Mouse (Mus musculus) intestine, embryonic 16.5 days (tissue): ENCODE measurements at regions not wholly inside any gene's neighbourhood (a gene's known extent, or its start where the extent isn't known, plus 50 kb on each side); places are given as distances from the start of the nearest gene placed in this dataset.
A peak's percentile ranks its signal among the peaks of the same experiment; 100 is the strongest.

ENCODE experiments used
- ATAC-seq: fragments of 200-750 bp; cut with Nextera tagmentation; 2 replicates; pipeline ENCODE4 v1.8.0; 2017; ENCODE audit warnings: moderate TSS enrichment, moderate library complexity
- H3K27ac ChIP-seq: fragments of 300-500 bp; sonication (generic); 2 replicates; pipeline ENCODE4 v1.5.1; 2014; ENCODE audit warnings: mild to moderate bottlenecking, low read length
- H3K27me3 ChIP-seq: fragments of 300-500 bp; sonication (generic); replicated peaks from 2 replicates; pipeline ENCODE4 v1.6.1; 2014; ENCODE audit warnings: low read length, control low read depth, mixed read lengths; ENCODE audit not compliant: control insufficient read depth, insufficient read depth
- H3K36me3 ChIP-seq: fragments of 300-500 bp; sonication (generic); 2 replicates; pipeline ENCODE4 v1.6.1; 2014; ENCODE audit warnings: low read length, control low read depth; ENCODE audit not compliant: control insufficient read depth, insufficient read depth
- H3K4me1 ChIP-seq: fragments of 300-500 bp; sonication (generic); 2 replicates; pipeline ENCODE4 v1.6.1; 2014; ENCODE audit warnings: low read length, control low read depth, mixed read lengths; ENCODE audit not compliant: control insufficient read depth, insufficient read depth
- H3K4me2 ChIP-seq: fragments of 300-500 bp; sonication (generic); 2 replicates; pipeline ENCODE4 v1.6.1; 2014; ENCODE audit warnings: low read depth, low read length, control low read depth
- H3K4me3 ChIP-seq: fragments of 300-500 bp; sonication (generic); 2 replicates; pipeline ENCODE4 v1.5.1; 2014; ENCODE audit warnings: mild to moderate bottlenecking, low read length
- H3K9ac ChIP-seq: fragments of 300-500 bp; sonication (generic); 2 replicates; pipeline ENCODE4 v1.6.1; 2014; ENCODE audit warnings: low read depth, low read length
- H3K9me3 ChIP-seq: fragments of 300-500 bp; sonication (generic); 2 replicates; pipeline ENCODE4 v1.6.1; 2016; ENCODE audit warnings: low read length, control low read depth; ENCODE audit not compliant: control insufficient read depth
- whole genome bisulfite sequencing: fragments of 180-500 bp; shearing (Covaris S2); extraction: QIAGEN DNeasy Blood & Tissue Kit; methylation state at CpG from one replicate; pipeline ENCODE4 v1.1.7; 2014; 5-methylcytosine and 5-hydroxymethylcytosine counted together

GRCm38 (mm10) chr14:105751762-105752161 lies 144.9 kb downstream of the Spry2 start:
- no peaks in the 10 kb centered on the region for H3K27me3 ChIP-seq
- no peaks in the 10 kb centered on the region for H3K36me3 ChIP-seq
- H3K4me3 ChIP-seq: no peak overlapping the region
- H3K27ac ChIP-seq: no peak overlapping the region
- 89% methylated on average over 7 of the region's 7 CpGs for WGBS
- no peaks in the 10 kb centered on the region for H3K4me1 ChIP-seq
- H3K9me3 ChIP-seq: no peaks in the 10 kb centered on the region
- ATAC-seq: no peak
- H3K4me2 ChIP-seq: no peak overlapping the region
- H3K9ac ChIP-seq: no peak overlapping the region

GRCm38 (mm10) chr14:105744578-105744977 lies 152.0 kb downstream of the Spry2 start:
- H3K9me3 ChIP-seq: no peaks in the 10 kb centered on the region
- H3K9ac ChIP-seq: no peak overlapping the region
- ATAC-seq: no peak
- H3K36me3 ChIP-seq: no peaks in the 10 kb centered on the region
- H3K4me3 ChIP-seq: no peak overlapping the region
- no peak overlapping the region for H3K4me2 ChIP-seq
- peaks cover 2% of the 10 kb centered on the region; the same call in 1 of the 2 replicates for H3K4me1 ChIP-seq
- 62% methylated on average over 2 of the region's 2 CpGs for WGBS
- H3K27me3 ChIP-seq: no peaks in the 10 kb centered on the region
- no peak overlapping the region for H3K27ac ChIP-seq

- ATAC-seq: peak; percentile 71
- H3K27ac ChIP-seq: no peak overlapping the region
Observed at GRCm38 (mm10) chr14:105744125-105744524, 152.5 kb downstream of the Spry2 start.

GRCm38 (mm10) chr14:105740889-105741288 lies 155.7 kb downstream of the Spry2 start:
- H3K4me1 ChIP-seq: peaks cover 5% of the 10 kb centered on the region; the same call in 1 of the 2 replicates
- H3K4me2 ChIP-seq: no peak overlapping the region
- no peaks in the 10 kb centered on the region for H3K36me3 ChIP-seq
- ATAC-seq: peak; percentile 36; the same call in 1 of the 2 replicates
- H3K27ac ChIP-seq: peak overlapping the region; percentile 28; the same call in 1 of the 2 replicates
- H3K4me3 ChIP-seq: no peak overlapping the region
- no peaks in the 10 kb centered on the region for H3K9me3 ChIP-seq
- no peaks in the 10 kb centered on the region for H3K27me3 ChIP-seq
- 60% methylated on average over 11 of the region's 11 CpGs for WGBS
- H3K9ac ChIP-seq: no peak overlapping the region

More at GRCm38 (mm10) chr14:105744125-105744524, 152.5 kb downstream of the Spry2 start:
- no peaks in the 10 kb centered on the region for H3K36me3 ChIP-seq
- WGBS: 54% methylated on average over 3 of the region's 3 CpGs
- no peaks in the 10 kb centered on the region for H3K27me3 ChIP-seq
- no peak overlapping the region for H3K9ac ChIP-seq
- H3K4me3 ChIP-seq: no peak overlapping the region
- peaks cover 2% of the 10 kb centered on the region; the same call in 1 of the 2 replicates for H3K4me1 ChIP-seq
- no peaks in the 10 kb centered on the region for H3K9me3 ChIP-seq
- H3K4me2 ChIP-seq: no peak overlapping the region

GRCm38 (mm10) chr14:105738568-105738967 lies 158.1 kb downstream of the Spry2 start:
- 92% methylated on average over 5 of the region's 5 CpGs for WGBS

GRCm38 (mm10) chr14:105736352-105736751 lies 160.3 kb downstream of the Spry2 start:
- 44% methylated on average over 6 of the region's 6 CpGs for WGBS
- Histone ChIP-seq H3K9ac (no peak overlapping the region), H3K27me3 (no peaks in the 10 kb centered on the region), H3K27ac (peak overlapping the region; percentile 51), H3K9me3 (no peaks in the 10 kb centered on the region), H3K4me1 (peaks cover 14% of the 10 kb centered on the region), H3K36me3 (no peaks in the 10 kb centered on the region), H3K4me2 (no peak overlapping the region), H3K4me3 (no peak overlapping the region)
- no peak for ATAC-seq

More at GRCm38 (mm10) chr14:105738568-105738967, 158.1 kb downstream of the Spry2 start:
- H3K9me3 ChIP-seq: no peaks in the 10 kb centered on the region
- peaks cover 7% of the 10 kb centered on the region for H3K4me1 ChIP-seq
- H3K36me3 ChIP-seq: no peaks in the 10 kb centered on the region
- no peak overlapping the region for H3K4me3 ChIP-seq
- H3K27me3 ChIP-seq: no peaks in the 10 kb centered on the region
- no peak overlapping the region for H3K4me2 ChIP-seq
- no peak overlapping the region for H3K9ac ChIP-seq
- no peak overlapping the region for H3K27ac ChIP-seq
- ATAC-seq: no peak

GRCm38 (mm10) chr14:105734291-105734690 lies 162.3 kb downstream of the Spry2 start:
- no peaks in the 10 kb centered on the region for H3K9me3 ChIP-seq
- 81% methylated on average over 7 of the region's 7 CpGs for WGBS
- no peak for ATAC-seq
- no peaks in the 10 kb centered on the region for H3K27me3 ChIP-seq
- peaks cover 19% of the 10 kb centered on the region for H3K4me1 ChIP-seq
- H3K4me2 ChIP-seq: no peak overlapping the region
- no peak overlapping the region for H3K4me3 ChIP-seq
- no peaks in the 10 kb centered on the region for H3K36me3 ChIP-seq
- no peak overlapping the region for H3K27ac ChIP-seq
- H3K9ac ChIP-seq: no peak overlapping the region

GRCm38 (mm10) chr14:105733013-105733728 lies 163.4 kb downstream of the Spry2 start:
- Histone ChIP-seq H3K4me1 (peaks cover 19% of the 10 kb centered on the region), H3K27me3 (no peaks in the 10 kb centered on the region), H3K36me3 (no peaks in the 10 kb centered on the region), H3K27ac (peak overlapping the region; percentile 98), H3K9me3 (no peaks in the 10 kb centered on the region), H3K4me3 (peak overlapping the region; percentile 44), H3K4me2 (peak overlapping the region; percentile 67), H3K9ac (peak overlapping the region; percentile 53)
- ATAC-seq: peak; percentile 61
- 5% methylated on average over 12 of the region's 12 CpGs for WGBS

GRCm38 (mm10) chr14:105732221-105733012 lies 164.2 kb downstream of the Spry2 start:
- no peaks in the 10 kb centered on the region for H3K36me3 ChIP-seq
- peak overlapping the region; percentile 98 for H3K27ac ChIP-seq
- under 1% methylated on average over 13 of the region's 13 CpGs for WGBS
- no peaks in the 10 kb centered on the region for H3K27me3 ChIP-seq
- peak; percentile 99 for ATAC-seq
- H3K9me3 ChIP-seq: no peaks in the 10 kb centered on the region
- peak overlapping the region; percentile 67 for H3K4me2 ChIP-seq
- H3K9ac ChIP-seq: peak overlapping the region; percentile 74
- peak overlapping the region; percentile 52 for H3K4me3 ChIP-seq
- H3K4me1 ChIP-seq: peaks cover 19% of the 10 kb centered on the region
